Mouse (Mus musculus): ENCODE data around the gene Tex35. TPM values are rescaled to one million over a fixed set of nuclear protein-coding genes. Genes with fewer than 3 reads are reported as not detected.
A peak's percentile ranks its signal among the peaks of the same experiment; 100 is the strongest.

Gene Tex35
- total RNA-seq (2022), result not detected

- no peak for DNase-seq (ENCODE audit: low spot score in 2 of 2)
These were observed at the start of gene Tex35 for GRCm38 (mm10) chr1:157108580-157108979. TSS of gene Tex35 (minus strand) at chr1:157108680.

- no peak for DNase-seq (ENCODE audit: low spot score in 2 of 2)
These were observed 45.3 kb upstream of the Tex35 start for GRCm38 (mm10) chr1:157153781-157154180.

- DNase-seq (ENCODE audit: low spot score in 2 of 2), result no peak
These were observed 41.6 kb upstream of the Tex35 start for GRCm38 (mm10) chr1:157150107-157150506.

- DNase-seq (ENCODE audit: low spot score in 2 of 2), result no peak
These were observed 36.1 kb upstream of the Tex35 start for GRCm38 (mm10) chr1:157144621-157145020.

GRCm38 (mm10) chr1:157143326-157143932, 34.9 kb upstream of the Tex35 start:
- DNase-seq (ENCODE audit: low spot score in 2 of 2), result no peak

GRCm38 (mm10) chr1:157141014-157141413, 32.5 kb upstream of the Tex35 start:
- DNase-seq (ENCODE audit: low spot score in 2 of 2), result no peak

GRCm38 (mm10) chr1:157137854-157138241, 29.4 kb upstream of the Tex35 start:
- DNase-seq (ENCODE audit: low spot score in 2 of 2), result no peak

GRCm38 (mm10) chr1:157137132-157137853, 28.8 kb upstream of the Tex35 start:
- DNase-seq (ENCODE audit: low spot score in 2 of 2), result no peak

GRCm38 (mm10) chr1:157128219-157128618, 19.7 kb upstream of the Tex35 start:
- DNase-seq (ENCODE audit: low spot score in 2 of 2), result no peak

GRCm38 (mm10) chr1:157123836-157124235, 15.4 kb upstream of the Tex35 start:
- DNase-seq (ENCODE audit: low spot score in 2 of 2), result no peak

- DNase-seq (ENCODE audit: low spot score in 2 of 2), result no peak
These were observed 10.7 kb upstream of the Tex35 start for GRCm38 (mm10) chr1:157119168-157119567.

GRCm38 (mm10) chr1:157117440-157117839, 9.0 kb upstream of the Tex35 start:
- DNase-seq (ENCODE audit: low spot score in 2 of 2), result no peak

- peak in 1 of 2 experiments; percentile 35 for DNase-seq (ENCODE audit: low spot score in 2 of 2)
These were observed 6.0 kb upstream of the Tex35 start for GRCm38 (mm10) chr1:157114492-157114891.

GRCm38 (mm10) chr1:157110287-157110835, 1.9 kb upstream of the Tex35 start:
- DNase-seq (ENCODE audit: low spot score in 2 of 2), result no peak

GRCm38 (mm10) chr1:157101122-157101865, 7.2 kb downstream of the Tex35 start:
- no peak for DNase-seq (ENCODE audit: low spot score in 2 of 2)

- DNase-seq (ENCODE audit: low spot score in 2 of 2), result no peak
These were observed 12.9 kb downstream of the Tex35 start for GRCm38 (mm10) chr1:157095534-157095933.

GRCm38 (mm10) chr1:157092622-157093021, 15.9 kb downstream of the Tex35 start:
- DNase-seq (ENCODE audit: low spot score in 2 of 2), result no peak

GRCm38 (mm10) chr1:157092140-157092539, 16.3 kb downstream of the Tex35 start:
- no peak for DNase-seq (ENCODE audit: low spot score in 2 of 2)

- no peak for DNase-seq (ENCODE audit: low spot score in 2 of 2)
These were observed 17.6 kb downstream of the Tex35 start for GRCm38 (mm10) chr1:157090835-157091234.

GRCm38 (mm10) chr1:157086097-157086994, 22.1 kb downstream of the Tex35 start:
- DNase-seq (ENCODE audit: low spot score in 2 of 2), result peak in 1 of 2 experiments; percentile 56

- no peak for DNase-seq (ENCODE audit: low spot score in 2 of 2)
These were observed 25.5 kb downstream of the Tex35 start for GRCm38 (mm10) chr1:157082931-157083330.
